Mouse (Mus musculus) urinary bladder, postnatal 14 days (tissue): ENCODE measurements around the gene Lrit2.

Source experiments
- DNase-seq: peaks from one replicate; pipeline ENCODE4 v3.0.0; 2021; ENCODE audit warnings: low spot score

Lrit2 gene

GRCm38 (mm10) chr14:37111371-37111770 lies 43.6 kb downstream of the Lrit2 start:
- no peak for DNase-seq

- DNase-seq: no peak
Measured at GRCm38 (mm10) chr14:37112931-37113330, 45.2 kb downstream of the Lrit2 start.

GRCm38 (mm10) chr14:37113922-37114321 lies 46.2 kb downstream of the Lrit2 start, which contains the start of gene 2610528A11Rik:
Gene 2610528A11Rik, minus strand, starts transcription at chr14:37114022.
- no peak for DNase-seq

- DNase-seq: no peak
Measured at GRCm38 (mm10) chr14:37119233-37119632, 51.5 kb downstream of the Lrit2 start.
